Mouse (Mus musculus) brain, embryonic 14.5 days (tissue): ENCODE measurements around the gene Prn.

ENCODE experiments used
- CTCF ChIP-seq: fragments of 200-500 bp; IDR thresholded peaks from 2 replicates; pipeline ENCODE4 v1.5.1; 2012; ENCODE audit warnings: inconsistent platforms, mild to moderate bottlenecking, moderate library complexity, borderline replicate concordance; ENCODE audit not compliant: insufficient read depth, insufficient read length; ENCODE audit errors: extremely low read depth
- POLR2A ChIP-seq: fragments of 200-500 bp; IDR thresholded peaks from 2 replicates; pipeline ENCODE4 v1.6.1; 2012; ENCODE audit warnings: mild to moderate bottlenecking, inconsistent platforms, borderline replicate concordance; ENCODE audit not compliant: poor library complexity, insufficient read depth, insufficient read length, severe bottlenecking; ENCODE audit errors: extremely low read depth

GRCm38 (mm10) chr2:131970597-131970996 lies 60.8 kb downstream of the Prn start:
- TF ChIP-seq POLR2A (no peak), CTCF (no peak)
